Mouse (Mus musculus) thymus, postnatal 36 days (tissue): ENCODE measurements around the gene Igsf3.
A peak's percentile ranks its signal among the peaks of the same experiment; 100 is the strongest.

Source experiments
- DNase-seq, 2 experiments: peaks; one replicate each; pipeline ENCODE4 v3.0.0; 2022; ENCODE audit warnings: mixed read lengths in 2 of 2

The Igsf3 gene

DNA sequence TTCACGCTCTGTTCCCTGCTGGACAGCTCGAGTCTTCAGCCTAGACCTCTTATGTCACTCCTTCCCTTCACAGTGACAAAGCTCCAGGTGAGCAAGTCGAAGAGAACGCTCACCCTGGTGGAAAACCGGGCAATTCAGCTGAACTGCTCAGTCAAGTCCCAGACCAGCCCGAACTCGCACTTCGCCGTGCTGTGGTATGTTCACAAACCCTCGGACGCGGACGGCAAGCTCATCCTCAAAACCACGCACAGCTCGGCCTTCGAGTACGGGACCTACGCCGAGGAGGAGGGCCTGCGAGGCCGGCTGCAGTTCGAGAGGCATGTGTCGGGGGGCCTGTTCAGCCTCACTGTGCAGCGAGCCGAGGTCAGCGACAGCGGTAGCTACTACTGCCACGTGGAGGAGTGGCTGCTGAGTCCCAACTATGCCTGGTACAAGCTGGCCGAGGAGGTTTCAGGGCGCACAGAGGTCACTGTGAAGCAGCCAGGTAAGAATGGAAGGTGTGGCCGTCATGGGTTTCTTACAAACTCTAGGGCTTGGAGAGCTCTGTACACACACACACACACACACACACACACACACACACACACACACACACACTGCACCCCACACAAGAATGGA, 74.0 kb downstream of the Igsf3 start:
- DNase-seq: no peak

- DNase-seq: no peak
Measured at GRCm38 (mm10) chr3:101460618-101461017, 83.7 kb downstream of the Igsf3 start.

DNA sequence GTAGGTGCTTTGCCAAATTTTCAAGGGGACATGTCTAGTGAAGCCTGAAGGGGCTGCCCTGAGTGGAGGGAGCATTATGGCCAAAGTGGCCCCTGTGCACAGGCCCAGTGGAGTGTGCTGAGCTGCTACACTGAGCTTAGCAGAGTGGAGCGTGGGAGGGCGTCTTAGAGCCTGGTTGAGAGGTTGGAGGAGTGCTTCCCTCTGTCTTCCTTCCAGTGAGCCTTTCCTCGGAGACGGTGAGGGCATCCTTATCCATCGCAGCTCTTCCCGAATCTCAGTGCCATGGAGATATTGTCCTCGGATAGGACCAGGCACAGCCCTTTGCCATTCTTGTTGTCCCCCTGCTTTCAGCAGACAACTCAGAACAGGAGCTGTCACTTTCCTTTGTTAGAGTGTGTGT, 84.2 kb downstream of the Igsf3 start:
- no peak for DNase-seq

GRCm38 (mm10) chr3:101461816-101462215, 84.9 kb downstream of the Igsf3 start:
- no peak for DNase-seq

- DNase-seq: peak; percentile 73 to 78
Measured at GRCm38 (mm10) chr3:101462294-101462693, 85.4 kb downstream of the Igsf3 start.

- DNase-seq: no peak
Measured at GRCm38 (mm10) chr3:101463491-101463890, 86.6 kb downstream of the Igsf3 start.

GRCm38 (mm10) chr3:101469675-101470074, 92.8 kb downstream of the Igsf3 start:
- no peak for DNase-seq

DNA sequence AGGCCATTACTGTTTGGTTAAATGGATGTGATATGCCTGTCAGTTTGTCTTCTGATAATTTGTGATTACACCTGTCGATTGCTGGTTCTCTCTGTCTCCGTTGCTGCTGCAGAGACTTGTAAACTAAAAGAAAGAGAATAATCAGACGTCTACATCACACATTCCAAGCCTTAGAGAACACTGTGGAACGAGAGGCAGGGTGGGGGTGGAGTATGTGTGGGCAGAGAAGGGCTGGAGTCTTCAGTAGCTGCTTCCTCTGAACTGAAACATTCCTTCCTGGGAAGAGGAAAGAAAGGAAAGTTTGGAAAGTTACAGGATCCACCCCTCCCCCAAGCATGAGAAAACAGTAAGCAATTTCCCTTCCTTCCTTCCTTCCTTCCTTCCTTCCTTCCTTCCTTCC, 95.0 kb downstream of the Igsf3 start:
- DNase-seq: no peak

GRCm38 (mm10) chr3:101481951-101482350, 105.1 kb downstream of the Igsf3 start:
- DNase-seq: no peak

DNA sequence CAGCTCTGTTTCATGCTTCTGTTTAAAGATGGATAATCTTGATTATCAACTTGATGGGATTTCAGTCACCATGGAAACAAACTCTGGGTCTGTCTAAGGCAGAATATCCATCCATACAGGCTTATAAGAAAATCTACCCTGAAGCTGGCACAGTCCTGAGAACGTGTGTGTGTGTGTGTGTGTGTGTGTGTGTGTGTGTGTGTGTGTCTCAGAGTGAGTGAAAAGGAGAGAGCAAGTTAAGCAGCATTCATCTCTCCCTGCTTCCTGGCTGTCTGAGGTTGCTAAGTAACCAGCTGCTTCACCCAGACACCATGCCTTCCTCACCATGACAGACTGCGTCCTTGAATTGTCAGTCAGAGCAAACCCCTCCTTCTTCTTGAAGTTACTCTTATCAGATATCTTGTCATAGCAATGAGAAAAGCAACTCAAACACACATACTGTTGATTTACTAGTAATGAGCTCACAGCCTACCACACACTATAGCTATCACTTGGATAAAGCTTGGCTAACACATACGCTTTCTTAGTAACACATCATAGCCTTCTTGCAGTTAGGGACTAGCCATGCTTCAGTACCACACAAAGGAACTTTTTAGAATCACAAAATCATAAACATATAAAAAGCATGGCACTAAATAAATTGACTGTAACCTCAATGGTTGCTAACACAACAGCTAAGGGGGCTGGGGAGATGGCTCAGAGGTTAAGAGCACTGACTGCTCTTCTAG, 106.5 kb downstream of the Igsf3 start:
- no peak for DNase-seq

DNA sequence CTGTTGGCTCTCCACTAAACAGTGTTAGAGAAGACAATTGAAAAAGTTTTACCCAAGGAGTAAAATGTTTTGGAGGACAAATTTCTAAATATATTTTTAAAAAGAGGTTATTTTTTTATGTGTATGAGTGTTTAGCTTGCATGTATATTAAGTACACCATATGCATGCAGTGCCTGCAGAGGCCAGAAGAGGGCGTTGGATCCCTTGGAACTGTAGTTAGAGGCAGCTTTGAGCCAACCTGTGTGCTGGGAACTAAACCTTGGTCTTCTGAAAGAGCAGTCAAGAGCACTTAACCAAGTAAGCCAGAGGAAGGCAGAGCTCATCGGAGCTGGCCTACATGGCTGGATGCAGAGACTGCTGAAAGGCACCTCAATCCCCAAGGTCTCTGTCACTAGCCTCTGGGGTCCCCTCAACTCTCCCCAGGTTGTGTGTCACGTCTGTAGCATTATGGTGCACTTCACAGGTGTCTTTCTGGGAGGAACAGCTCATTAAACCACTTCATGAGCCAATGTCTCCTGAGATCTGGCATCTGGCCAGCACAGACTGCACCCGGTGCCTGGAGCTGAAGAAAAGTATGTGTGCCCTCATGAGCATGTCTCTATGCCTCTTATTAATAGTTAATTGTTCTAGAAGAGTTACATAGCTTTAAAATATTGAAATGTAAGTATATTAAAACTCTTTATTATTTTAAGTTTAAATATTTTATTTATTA, 109.3 kb downstream of the Igsf3 start:
- no peak for DNase-seq

DNA sequence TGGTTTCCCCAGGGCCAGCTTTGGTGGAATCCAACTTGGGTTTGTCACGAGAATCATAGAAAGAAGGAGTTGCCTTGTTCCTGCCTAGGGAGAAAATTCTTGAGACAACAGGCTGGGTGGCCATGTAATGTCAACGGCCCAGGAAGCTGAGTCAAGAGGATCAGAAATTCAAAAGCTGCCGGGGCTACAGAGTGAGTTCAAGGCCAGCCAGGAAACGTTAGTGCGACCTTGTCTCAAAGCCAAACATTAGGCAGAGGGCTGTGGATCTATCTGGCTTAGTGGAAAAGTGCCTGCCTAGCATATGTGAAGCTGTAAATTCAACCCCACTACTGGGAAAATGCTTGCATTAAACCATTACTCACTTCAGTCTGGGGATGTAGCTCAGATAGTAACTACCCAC, 110.6 kb downstream of the Igsf3 start:
- no peak for DNase-seq

GRCm38 (mm10) chr3:101488204-101488603, 111.3 kb downstream of the Igsf3 start:
- DNase-seq: no peak

DNA sequence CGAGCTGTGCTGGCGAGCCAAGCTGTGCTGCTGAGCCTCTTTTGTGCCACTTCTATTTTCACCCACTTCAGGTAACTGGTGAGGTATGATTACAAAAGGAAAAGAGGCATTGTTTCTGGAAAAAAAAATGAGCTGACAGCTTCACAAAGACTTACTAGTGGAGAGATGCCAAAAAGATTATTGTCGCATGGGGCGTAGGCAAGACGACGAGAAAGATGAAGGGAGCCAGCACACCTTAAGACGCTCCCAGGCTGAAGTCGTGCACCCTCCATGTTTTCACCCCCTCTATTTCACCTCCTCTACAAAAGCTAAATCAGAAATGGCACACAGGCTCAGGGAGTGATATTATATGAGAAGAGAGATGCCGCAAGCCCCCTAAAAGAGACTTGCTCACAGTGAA, 113.6 kb downstream of the Igsf3 start:
- DNase-seq: no peak

GRCm38 (mm10) chr3:101492908-101493307, 116.0 kb downstream of the Igsf3 start:
- DNase-seq: no peak

DNA sequence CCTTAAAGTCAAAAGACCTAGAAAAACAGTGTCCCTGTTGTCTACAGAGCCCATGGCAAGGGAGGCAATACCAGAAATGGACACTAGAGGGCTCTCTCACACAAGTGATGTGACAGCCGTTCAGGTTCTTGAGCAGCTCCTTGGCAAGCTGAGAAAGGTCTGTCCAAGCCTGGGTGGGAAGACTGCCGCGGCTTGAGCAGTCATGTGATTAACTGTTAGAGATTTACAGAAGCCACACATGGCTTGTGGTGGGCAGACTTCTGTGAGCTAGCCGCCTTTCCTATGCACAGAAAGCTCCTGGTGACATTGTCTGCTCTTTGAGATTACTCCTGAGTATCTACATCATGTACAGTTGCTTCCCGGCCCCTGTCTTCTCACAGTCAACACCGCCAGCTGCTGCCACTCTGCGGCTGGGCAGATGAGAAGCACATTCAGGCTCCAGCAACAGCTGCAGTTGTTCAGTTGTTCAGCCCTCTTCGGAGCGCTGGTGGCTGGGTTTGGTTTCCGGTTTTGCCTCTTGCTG, 117.1 kb downstream of the Igsf3 start:
- peak; percentile 90 to 91 for DNase-seq

DNA sequence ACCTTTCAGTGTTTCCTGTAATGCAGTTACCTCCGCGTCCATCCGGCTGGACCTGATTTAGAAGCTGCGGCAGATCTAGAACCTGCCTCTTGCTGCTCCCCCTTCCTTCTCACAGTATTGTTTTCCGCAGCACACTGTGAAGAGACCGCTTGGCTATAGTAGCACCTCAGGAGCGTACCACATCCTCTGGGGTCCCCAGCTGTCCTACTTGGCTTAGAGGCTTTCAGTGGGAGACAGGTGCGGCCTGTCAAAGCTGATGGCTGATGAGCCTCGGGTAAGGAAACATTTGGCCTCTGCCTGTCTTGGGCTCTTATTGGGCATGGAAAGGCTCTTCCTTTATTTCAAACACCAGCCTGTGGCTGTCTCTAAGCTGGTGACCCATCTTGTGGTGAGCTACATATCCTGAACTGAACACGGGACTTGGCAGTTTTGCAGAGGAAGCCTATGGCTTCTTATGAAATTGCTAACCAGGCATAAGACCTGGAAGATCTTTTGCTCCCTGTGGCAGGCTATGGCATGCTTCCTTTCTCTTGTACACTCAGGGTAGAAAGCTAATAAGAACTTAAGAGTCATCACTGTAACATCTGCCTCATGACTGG, 120.6 kb downstream of the Igsf3 start:
- DNase-seq: peak; percentile 46 to 75

GRCm38 (mm10) chr3:101499906-101500305, 123.0 kb downstream of the Igsf3 start:
- no peak for DNase-seq

DNA sequence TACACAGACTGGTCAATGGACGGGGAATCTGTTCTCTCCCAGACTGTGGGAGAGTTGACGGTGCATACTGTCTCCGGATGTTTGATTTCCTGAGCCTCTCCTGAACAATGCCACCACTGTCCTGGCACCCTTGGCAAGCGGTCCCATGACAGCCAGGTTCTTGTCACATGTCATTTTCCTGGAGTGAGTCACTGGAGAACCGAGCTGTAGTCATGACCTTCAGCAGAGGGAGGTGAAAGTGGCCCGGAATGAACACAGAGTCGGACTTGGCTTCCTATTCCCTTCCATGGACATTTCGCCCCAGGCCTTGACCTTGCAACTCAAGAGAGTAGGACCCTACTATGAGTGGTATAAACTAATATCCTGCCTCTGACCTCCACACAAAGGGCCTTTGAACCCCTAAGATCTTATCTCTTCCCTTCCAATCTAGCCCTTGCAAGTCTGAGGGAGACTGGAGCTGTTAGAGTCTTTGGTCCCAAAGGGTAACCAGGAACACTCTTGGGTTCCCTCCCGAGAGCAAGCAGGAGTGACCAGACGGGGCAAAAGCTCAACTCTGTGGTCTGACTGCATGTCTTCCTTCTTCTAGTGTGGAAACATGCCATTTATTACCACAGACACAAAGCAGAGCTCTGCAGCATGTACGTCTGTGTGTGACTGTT, 123.6 kb downstream of the Igsf3 start:
- no peak for DNase-seq

- DNase-seq: no peak
Measured at GRCm38 (mm10) chr3:101501611-101502010, 124.7 kb downstream of the Igsf3 start.

- DNase-seq: peak; percentile 55 to 62
Measured at GRCm38 (mm10) chr3:101502086-101502760, 125.3 kb downstream of the Igsf3 start.

DNA sequence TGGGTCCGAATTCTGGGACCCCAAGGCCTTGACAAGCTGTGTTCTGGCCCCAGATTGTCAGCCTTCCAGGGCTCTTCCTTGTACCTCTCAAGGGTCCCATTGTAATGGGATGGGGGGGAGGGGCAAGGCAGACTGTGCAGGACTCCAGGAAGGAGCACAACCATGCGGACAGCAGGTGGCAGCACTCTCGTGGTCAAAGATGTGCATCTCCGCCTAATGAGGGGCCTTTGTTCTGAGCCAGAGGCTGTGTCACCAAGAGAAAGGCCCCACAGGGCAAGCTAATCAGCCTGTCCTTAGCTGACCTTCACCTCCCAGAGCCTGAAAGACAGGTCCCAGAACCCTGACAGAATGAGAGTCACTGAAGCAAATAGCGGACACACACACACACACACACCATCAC, 129.3 kb downstream of the Igsf3 start:
- DNase-seq: peak; percentile 76 to 77
